Mouse (Mus musculus): Measurements from ENCODE around the gene Mapkbp1. TPM values are rescaled to one million over a fixed set of nuclear protein-coding genes. Genes with fewer than 3 reads are reported as not detected.

Mapkbp1 gene
- polyA plus RNA-seq, 1 experiment from 2014 or later = 5.8 TPM

GRCm38 (mm10) chr2:120074096-120074495 is 101.6 kb downstream of the Mapkbp1 start:
- no peak overlapping the region for H3K4me2 ChIP-seq (ENCODE audit: low read length)
- H3K27me3 ChIP-seq (replicated peaks; ENCODE audit: control insufficient read depth, insufficient read depth, low read length) = peaks cover 11% of the 10 kb centered on the region
- H3K4me1 ChIP-seq (replicated peaks; ENCODE audit: control insufficient read depth, insufficient read depth, low read length) = peaks cover 8% of the 10 kb centered on the region; the same call in 1 of the 2 replicates
- no peak overlapping the region for H3K9ac ChIP-seq (replicated peaks; ENCODE audit: low read depth, low read length)
- no peaks in the 10 kb centered on the region for H3K9me3 ChIP-seq (ENCODE audit: control insufficient read depth, low read length)
- WGBS = 87% methylated on average over 4 of the region's 4 CpGs
- no peaks in the 10 kb centered on the region for H3K36me3 ChIP-seq (ENCODE audit: control insufficient read depth, insufficient read depth)
- no peak for ATAC-seq
- H3K27ac ChIP-seq (ENCODE audit: low read length) = no peak overlapping the region
- H3K4me3 ChIP-seq (replicated peaks; ENCODE audit: low read length) = no peak overlapping the region

GRCm38 (mm10) chr2:120076076-120076705 is 103.7 kb downstream of the Mapkbp1 start:
- H3K4me2 ChIP-seq (ENCODE audit: low read length) = peak overlapping the region; percentile 48
- peak; percentile 76 for ATAC-seq

More at GRCm38 (mm10) chr2:120076076-120076705, 103.7 kb downstream of the Mapkbp1 start:
- Histone ChIP-seq H3K4me1 (replicated peaks; ENCODE audit: control insufficient read depth, insufficient read depth, low read length) (peaks cover 8% of the 10 kb centered on the region; the same call in 1 of the 2 replicates), H3K9ac (replicated peaks; ENCODE audit: low read depth, low read length) (no peak overlapping the region), H3K4me3 (replicated peaks; ENCODE audit: low read length) (peak overlapping the region; percentile 36), H3K36me3 (ENCODE audit: control insufficient read depth, insufficient read depth) (no peaks in the 10 kb centered on the region), H3K9me3 (ENCODE audit: control insufficient read depth, low read length) (no peaks in the 10 kb centered on the region), H3K27ac (ENCODE audit: low read length) (no peak overlapping the region), H3K27me3 (replicated peaks; ENCODE audit: control insufficient read depth, insufficient read depth, low read length) (peaks cover 11% of the 10 kb centered on the region)
- WGBS = 1% methylated on average over 36 of the region's 36 CpGs

Small RNA genes lying within 50 kb of the gene (microRNA-seq; reads per million reads assigned to microRNA genes)
- gene Mir7665 = not detected

Other genes starting within 250 kb of the Mapkbp1 start
- gene Itpka, start 230.4 kb upstream of the Mapkbp1 start, polyA plus RNA-seq (2015; fragmentation: Nextera tagmentation; extraction: Ambion mirVana) = 1.1 and 1.4 TPM in 2 replicates
- gene Ltk, start 212.3 kb upstream of the Mapkbp1 start, polyA plus RNA-seq (2015; fragmentation: Nextera tagmentation; extraction: Ambion mirVana) = 0.28 and 0.43 TPM in 2 replicates
- 19.9 and 20.5 TPM in 2 replicates for gene Rpap1, start 185.2 kb upstream of the Mapkbp1 start, polyA plus RNA-seq (2015; fragmentation: Nextera tagmentation; extraction: Ambion mirVana)
- 17.3 and 17.6 TPM in 2 replicates for gene Tyro3, start 175.0 kb upstream of the Mapkbp1 start, polyA plus RNA-seq (2015; fragmentation: Nextera tagmentation; extraction: Ambion mirVana)
- gene Mga, start 75.5 kb upstream of the Mapkbp1 start, polyA plus RNA-seq (2015; fragmentation: Nextera tagmentation; extraction: Ambion mirVana) = 29.0 and 29.5 TPM in 2 replicates
- 16.2 and 17.4 TPM in 2 replicates for gene Jmjd7, start 54.8 kb downstream of the Mapkbp1 start, polyA plus RNA-seq (2015; fragmentation: Nextera tagmentation; extraction: Ambion mirVana)
- 4.6 and 7.2 TPM in 2 replicates for gene Gm28042, start 54.8 kb downstream of the Mapkbp1 start, polyA plus RNA-seq (2015; fragmentation: Nextera tagmentation; extraction: Ambion mirVana)
- gene Pla2g4b, start 60.7 kb downstream of the Mapkbp1 start, polyA plus RNA-seq (2015; fragmentation: Nextera tagmentation; extraction: Ambion mirVana) = 2.4 and 4.0 TPM in 2 replicates
- gene Ehd4, start 181.9 kb downstream of the Mapkbp1 start, polyA plus RNA-seq (2015; fragmentation: Nextera tagmentation; extraction: Ambion mirVana) = 9.7 and 11.9 TPM in 2 replicates